Mouse (Mus musculus): Measurements from ENCODE around the gene Pcna.

- TF ChIP-seq CTCF (IDR thresholded peaks at IDR 0.05) (peak; percentile 90), EP300 (IDR thresholded peaks at IDR 0.05; ENCODE audit: insufficient read depth, low read depth, low read length) (peak; percentile 88; the same call in 1 of the 2 replicates)
Observed at GRCm38 (mm10) chr2:132262879-132263398, 9.8 kb upstream of the Pcna start, which contains the start of gene Cds2.
